Mouse (Mus musculus): Measurements from ENCODE around the gene Eif2s2.

Eif2s2 gene

GRCm38 (mm10) chr2:154893548-154893947, 813 bp upstream of the Eif2s2 start:
- in situ Hi-C loops (cut with MboI, MseI), result loop anchor here (5.0 to 25.0 kb wide), 2 partner anchors 96 to 1244 kb away; partner anchors contain the start of genes Gm28036, Nfs1 and Romo1

- in situ Hi-C loops (cut with MboI, MseI), result loop anchor here (5.0 to 25.0 kb wide), 2 partner anchors 96 to 1244 kb away; partner anchors contain the start of genes Gm28036, Nfs1 and Romo1
Measured at GRCm38 (mm10) chr2:154893045-154893385, 280 bp upstream of the Eif2s2 start.

GRCm38 (mm10) chr2:154891585-154891984, 1.1 kb downstream of the Eif2s2 start:
- in situ Hi-C loops (cut with MboI, MseI), result loop anchor here (5.0 to 25.0 kb wide), 2 partner anchors 94 to 1246 kb away; partner anchors contain the start of genes Gm28036, Nfs1 and Romo1

- in situ Hi-C loops (cut with MboI, MseI), result loop anchor here (25.0 kb wide), 1 partner anchor 1261 kb away; the partner anchor contains the start of genes Gm28036, Nfs1 and Romo1
Measured at GRCm38 (mm10) chr2:154876621-154877020, 16.1 kb downstream of the Eif2s2 start.

GRCm38 (mm10) chr2:154869954-154870641, 22.6 kb downstream of the Eif2s2 start:
- in situ Hi-C loops (cut with MboI, MseI), result no loop called here

- in situ Hi-C loops (cut with MboI, MseI), result no loop called here
Measured at GRCm38 (mm10) chr2:154868106-154868505, 24.6 kb downstream of the Eif2s2 start.

- in situ Hi-C loops (cut with MboI, MseI), result no loop called here
Measured at GRCm38 (mm10) chr2:154865696-154866095, 27.0 kb downstream of the Eif2s2 start.

GRCm38 (mm10) chr2:154863672-154864071, 29.1 kb downstream of the Eif2s2 start:
- in situ Hi-C loops (cut with MboI, MseI), result no loop called here

- in situ Hi-C loops (cut with MboI, MseI), result loop anchor here (5.0 kb wide), 1 partner anchor 148 kb away; no protein-coding TSS in a partner anchor
Measured at GRCm38 (mm10) chr2:154855383-154855782, 37.4 kb downstream of the Eif2s2 start.

- in situ Hi-C loops (cut with MboI, MseI), result no loop called here
Measured at GRCm38 (mm10) chr2:154848086-154848485, 44.6 kb downstream of the Eif2s2 start.

GRCm38 (mm10) chr2:154836537-154836936, 56.2 kb downstream of the Eif2s2 start:
- in situ Hi-C loops (cut with MboI, MseI), result no loop called here

- in situ Hi-C loops (cut with MboI, MseI), result no loop called here
Measured at GRCm38 (mm10) chr2:154834149-154834865, 58.4 kb downstream of the Eif2s2 start.

GRCm38 (mm10) chr2:154832471-154832870, 60.3 kb downstream of the Eif2s2 start:
- in situ Hi-C loops (cut with MboI, MseI), result no loop called here

GRCm38 (mm10) chr2:154827521-154827920, 65.2 kb downstream of the Eif2s2 start:
- in situ Hi-C loops (cut with MboI, MseI), result loop anchor here (10.0 kb wide), 1 partner anchor 863 kb away; no protein-coding TSS in a partner anchor

- in situ Hi-C loops (cut with MboI, MseI), result loop anchor here (10.0 kb wide), 1 partner anchor 861 kb away; no protein-coding TSS in a partner anchor
Measured at GRCm38 (mm10) chr2:154826054-154826538, 66.6 kb downstream of the Eif2s2 start.
